Mouse (Mus musculus) heart, embryonic 12.5 days (tissue): ENCODE measurements around the gene Rap1gap2. TPM values are rescaled to one million over a fixed set of nuclear protein-coding genes. Genes with fewer than 3 reads are reported as not detected.
A peak's percentile ranks its signal among the peaks of the same experiment; 100 is the strongest.

Experiments
- ATAC-seq: fragments of 200-750 bp; cut with Nextera tagmentation; 2 replicates; pipeline ENCODE4 v1.8.0; 2017; ENCODE audit warnings: moderate TSS enrichment, moderate library complexity; ENCODE audit not compliant: insufficient number of reproducible peaks, low FRiP score
- H3K27ac ChIP-seq: fragments of 300-500 bp; sonication (generic); 2 replicates; pipeline ENCODE4 v1.5.1; 2016; ENCODE audit warnings: mild to moderate bottlenecking, moderate library complexity; ENCODE audit not compliant: poor library complexity, severe bottlenecking
- H3K27me3 ChIP-seq: fragments of 300-500 bp; sonication (generic); replicated peaks from 2 replicates; pipeline ENCODE4 v1.6.1; 2016; ENCODE audit warnings: mild to moderate bottlenecking, moderate library complexity
- H3K36me3 ChIP-seq: fragments of 300-500 bp; sonication (generic); 2 replicates; pipeline ENCODE4 v1.6.1; 2016; ENCODE audit warnings: mild to moderate bottlenecking, moderate library complexity
- H3K4me1 ChIP-seq: fragments of 300-500 bp; sonication (generic); replicated peaks from 2 replicates; pipeline ENCODE4 v1.6.1; 2016; ENCODE audit warnings: mild to moderate bottlenecking
- H3K4me2 ChIP-seq: fragments of 300-500 bp; sonication (generic); 2 replicates; pipeline ENCODE4 v1.6.1; 2016; ENCODE audit warnings: mild to moderate bottlenecking, moderate library complexity
- H3K4me3 ChIP-seq: fragments of 300-500 bp; sonication (generic); 2 replicates; pipeline ENCODE4 v1.5.1; 2016; ENCODE audit warnings: mild to moderate bottlenecking
- H3K9ac ChIP-seq: fragments of 300-500 bp; sonication (generic); 2 replicates; pipeline ENCODE4 v1.6.1; 2016; ENCODE audit warnings: mild to moderate bottlenecking, moderate library complexity
- H3K9me3 ChIP-seq: fragments of 300-500 bp; sonication (generic); replicated peaks from 2 replicates; pipeline ENCODE4 v1.6.1; 2016; ENCODE audit warnings: mild to moderate bottlenecking, moderate library complexity
- WGBS: fragments of 180-500 bp; shearing (Covaris S2); methylation state at CpG from one replicate; pipeline ENCODE4 v1.1.7; 2016; 5-methylcytosine and 5-hydroxymethylcytosine counted together
- polyA plus RNA-seq: library from polyadenylated mRNA; unstranded; fragments of >200 nt; fragmentation: Nextera tagmentation; extraction: Ambion mirVana; gene quantifications from 2 replicates; pipeline ENCODE4 v1.2.1, GENCODE M21; 2016

The Rap1gap2 gene
- polyA plus RNA-seq, 1 experiment from 2014 or later, result 9.3 TPM

DNA sequence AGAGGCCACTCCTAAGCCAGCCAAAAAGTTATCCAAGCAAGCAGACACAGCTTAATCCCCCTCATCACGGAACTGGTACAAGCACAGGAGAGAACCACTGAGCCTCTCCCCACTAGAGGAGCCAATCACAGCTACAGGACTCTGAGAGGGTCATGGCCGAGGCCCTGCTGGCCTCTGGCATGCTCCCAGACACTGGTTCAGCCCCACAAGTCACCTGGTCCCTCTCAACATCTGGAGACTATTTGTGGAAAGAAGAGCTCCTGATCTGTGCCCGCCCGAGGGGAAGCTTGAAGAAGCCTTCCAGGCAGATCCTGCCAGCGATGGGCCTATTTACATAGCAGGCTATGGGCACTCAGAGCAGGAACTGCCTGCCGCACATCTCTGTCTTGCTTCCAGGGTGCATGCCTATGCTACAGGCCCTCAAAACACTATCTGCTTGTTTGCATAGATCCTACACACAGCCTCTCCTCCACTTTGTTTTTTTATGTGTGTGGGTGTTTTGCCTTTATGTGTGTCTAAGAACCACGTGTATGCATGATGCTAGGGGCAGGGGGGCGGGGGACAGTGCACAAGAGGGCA is 111.1 kb downstream of the Rap1gap2 start:
- 0 out of 2 replicates have a peak, but pooled peaks have one; percentile 22 for ATAC-seq
- H3K4me3 ChIP-seq, result no peak overlapping the region
- no peaks in the 10 kb centered on the region for H3K36me3 ChIP-seq
- WGBS, result 43% methylated on average over 8 of the region's 8 CpGs
- H3K9me3 ChIP-seq, result no peaks in the 10 kb centered on the region
- 0 out of 2 replicates have a peak overlapping the region, but pooled peaks have one; percentile 5 for H3K9ac ChIP-seq
- no peak overlapping the region; the same call in 1 of the 2 replicates for H3K27ac ChIP-seq
- H3K27me3 ChIP-seq, result no peaks in the 10 kb centered on the region
- peaks cover 31% of the 10 kb centered on the region for H3K4me1 ChIP-seq
- H3K4me2 ChIP-seq, result no peak overlapping the region

DNA sequence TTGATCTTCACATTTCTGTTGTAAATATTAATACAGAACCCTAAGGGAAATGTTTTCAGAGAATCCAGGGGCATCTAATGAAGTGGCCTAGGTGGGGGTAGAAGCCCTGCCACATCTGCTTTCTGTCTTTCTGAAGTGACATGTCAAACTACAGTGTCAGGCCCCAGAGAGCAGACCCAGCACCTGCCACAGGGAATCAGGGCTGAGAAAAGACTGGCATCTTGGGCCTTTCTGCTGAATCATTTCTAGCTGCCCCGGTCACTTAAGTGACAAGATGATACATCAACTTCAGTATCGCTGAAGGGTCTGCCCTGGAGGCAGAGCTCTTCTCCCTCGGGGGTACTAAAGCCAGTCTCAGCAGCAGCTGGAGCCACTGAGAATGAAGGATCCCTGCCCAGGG is 111.7 kb downstream of the Rap1gap2 start:
- H3K27ac ChIP-seq, result no peak overlapping the region; the same call in 1 of the 2 replicates
- H3K36me3 ChIP-seq, result no peaks in the 10 kb centered on the region
- WGBS, result 38% methylated on average over 3 of the region's 3 CpGs
- H3K27me3 ChIP-seq, result no peaks in the 10 kb centered on the region
- peaks cover 36% of the 10 kb centered on the region for H3K4me1 ChIP-seq
- H3K9ac ChIP-seq, result no peak overlapping the region
- H3K9me3 ChIP-seq, result no peaks in the 10 kb centered on the region
- H3K4me2 ChIP-seq, result no peak overlapping the region
- no peak overlapping the region for H3K4me3 ChIP-seq
- ATAC-seq, result 0 out of 2 replicates have a peak, but pooled peaks have one; percentile 2

DNA sequence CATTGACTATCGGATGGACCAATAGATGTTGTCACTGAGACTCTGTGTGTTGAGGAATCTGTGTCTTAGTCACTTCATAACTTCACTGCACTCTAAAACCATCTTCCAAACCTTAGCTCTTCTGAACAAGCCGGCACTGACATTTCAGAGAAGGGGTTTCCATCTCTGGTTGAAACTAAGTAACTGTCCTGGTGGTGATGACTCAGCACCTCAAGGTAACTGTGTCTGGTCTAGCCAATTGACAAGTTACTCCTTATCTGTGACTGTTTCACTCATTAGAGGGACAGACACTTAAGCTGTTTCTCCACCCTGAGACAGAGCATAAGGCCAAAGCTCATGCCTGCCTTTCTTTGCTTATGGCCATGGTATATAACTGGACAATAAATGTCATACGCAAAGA is 114.1 kb downstream of the Rap1gap2 start:
- H3K4me1 ChIP-seq, result peaks cover 51% of the 10 kb centered on the region
- H3K4me2 ChIP-seq, result no peak overlapping the region
- H3K9ac ChIP-seq, result no peak overlapping the region
- H3K27ac ChIP-seq, result no peak overlapping the region
- no peaks in the 10 kb centered on the region for H3K9me3 ChIP-seq
- 85% methylated on average over 3 of the region's 3 CpGs for WGBS
- no peak for ATAC-seq
- no peak overlapping the region for H3K4me3 ChIP-seq
- H3K27me3 ChIP-seq, result no peaks in the 10 kb centered on the region
- no peaks in the 10 kb centered on the region for H3K36me3 ChIP-seq

DNA sequence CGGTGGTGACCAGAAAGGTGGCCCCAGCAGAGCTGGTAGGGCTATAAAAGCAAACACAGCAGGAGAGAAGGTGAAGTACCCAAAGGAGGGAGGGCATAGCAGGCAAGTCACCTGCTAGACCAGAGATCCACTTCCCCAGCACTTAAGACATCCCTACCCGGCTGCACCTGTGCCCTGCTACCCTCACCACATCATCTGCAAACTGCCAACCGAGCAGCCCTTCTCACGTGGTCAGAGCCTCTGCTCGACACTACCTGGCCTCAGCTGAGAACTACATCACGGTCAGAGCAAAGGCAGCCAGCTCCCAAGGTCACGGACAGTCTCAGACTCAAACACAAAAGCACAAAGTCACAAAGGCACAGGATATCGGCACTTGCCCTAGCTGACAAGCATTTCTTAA is 116.8 kb downstream of the Rap1gap2 start:
- WGBS, result 45% methylated on average over 8 of the region's 8 CpGs
- Histone ChIP-seq H3K9me3 (no peaks in the 10 kb centered on the region), H3K27ac (no peak overlapping the region), H3K27me3 (no peaks in the 10 kb centered on the region), H3K9ac (no peak overlapping the region), H3K4me2 (peak overlapping the region; percentile 24), H3K4me1 (peaks cover 32% of the 10 kb centered on the region), H3K4me3 (no peak overlapping the region), H3K36me3 (no peaks in the 10 kb centered on the region)
- no peak for ATAC-seq

DNA sequence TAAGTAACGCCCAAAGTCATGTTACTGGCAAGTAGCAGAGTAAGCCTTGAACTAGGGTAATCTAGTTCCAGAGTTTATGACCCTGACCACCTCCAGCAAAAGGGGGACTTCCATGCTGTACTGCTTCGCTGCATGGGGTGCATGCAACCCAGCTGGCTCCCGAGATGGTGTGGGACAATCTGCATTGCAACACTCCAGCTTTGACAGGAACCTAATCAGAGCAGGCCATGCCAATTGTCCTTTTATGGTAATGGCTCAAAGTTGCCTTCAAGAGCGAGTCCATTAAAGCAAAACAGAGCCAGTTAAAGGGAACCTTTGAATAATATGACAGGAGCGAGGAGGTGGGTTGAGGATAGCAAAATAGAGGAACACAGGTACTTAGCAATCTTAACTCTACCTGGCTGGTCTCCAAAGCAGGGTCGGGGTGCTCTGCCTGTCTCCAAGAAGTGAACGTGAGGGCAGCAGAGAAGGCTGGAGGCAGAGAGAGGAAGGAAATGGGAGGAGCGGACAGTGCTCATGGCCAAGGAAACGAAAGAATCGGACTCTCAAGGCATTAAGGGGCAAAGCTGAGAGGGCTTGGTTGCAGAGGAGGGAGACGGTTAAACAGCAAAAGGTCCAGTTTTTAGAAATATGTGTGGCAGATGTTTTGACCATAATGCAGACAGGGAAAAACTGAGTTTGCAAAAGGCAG is 117.4 kb downstream of the Rap1gap2 start:
- Histone ChIP-seq H3K9me3 (no peaks in the 10 kb centered on the region), H3K27ac (no peak overlapping the region), H3K4me3 (no peak overlapping the region), H3K4me2 (peak overlapping the region; percentile 24), H3K36me3 (no peaks in the 10 kb centered on the region), H3K9ac (no peak overlapping the region), H3K27me3 (no peaks in the 10 kb centered on the region), H3K4me1 (peaks cover 35% of the 10 kb centered on the region)
- WGBS, result 47% methylated on average over 11 of the region's 11 CpGs
- ATAC-seq, result no peak

DNA sequence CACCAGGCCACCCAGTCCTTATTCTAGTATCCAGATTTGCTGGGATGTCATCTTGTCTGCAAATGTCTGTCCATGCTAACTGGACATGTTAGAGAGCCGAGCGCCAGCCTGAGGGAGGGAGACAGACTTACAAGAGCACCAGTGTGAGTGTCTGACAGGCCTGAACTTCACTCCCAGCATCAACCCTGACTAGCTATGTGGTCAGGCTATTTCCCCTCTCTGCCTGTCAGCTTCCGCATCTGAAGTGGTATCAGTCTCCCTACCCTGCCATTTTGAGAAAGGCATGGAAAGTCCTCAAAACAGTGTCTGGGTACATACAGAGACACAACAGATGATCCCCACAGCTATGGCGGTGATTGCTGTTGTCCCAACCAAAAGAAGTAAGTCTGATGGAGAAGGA is 119.6 kb downstream of the Rap1gap2 start:
- H3K4me1 ChIP-seq, result peaks cover 44% of the 10 kb centered on the region
- H3K36me3 ChIP-seq, result no peaks in the 10 kb centered on the region
- no peak overlapping the region for H3K27ac ChIP-seq
- no peaks in the 10 kb centered on the region for H3K9me3 ChIP-seq
- no peaks in the 10 kb centered on the region for H3K27me3 ChIP-seq
- no peak for ATAC-seq
- WGBS, result 86% methylated on average over 4 of the region's 4 CpGs
- H3K9ac ChIP-seq, result no peak overlapping the region
- no peak overlapping the region for H3K4me3 ChIP-seq
- H3K4me2 ChIP-seq, result no peak overlapping the region

DNA sequence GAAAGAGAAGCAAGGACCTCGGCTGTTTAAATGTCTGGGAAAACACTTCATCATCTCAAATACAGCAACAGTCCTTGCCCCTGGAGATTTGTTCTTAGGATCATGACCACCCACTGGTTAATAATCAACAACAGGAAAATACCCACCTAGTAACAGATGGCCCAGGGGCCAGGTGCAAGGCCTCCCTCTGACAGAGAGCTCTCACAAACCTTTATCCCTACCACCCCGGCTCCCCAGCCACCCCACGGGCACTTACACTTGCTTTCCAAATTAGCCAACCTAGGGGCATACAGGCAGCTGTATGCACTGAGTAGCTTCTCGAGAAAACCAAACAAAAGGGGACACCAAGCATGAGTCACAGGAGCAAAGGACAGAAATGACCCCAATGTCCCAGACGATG is 121.5 kb downstream of the Rap1gap2 start:
- no peak for ATAC-seq
- Histone ChIP-seq H3K4me3 (no peak overlapping the region), H3K36me3 (no peaks in the 10 kb centered on the region), H3K4me1 (peaks cover 40% of the 10 kb centered on the region), H3K9ac (no peak overlapping the region), H3K27me3 (no peaks in the 10 kb centered on the region), H3K27ac (no peak overlapping the region), H3K4me2 (no peak overlapping the region), H3K9me3 (no peaks in the 10 kb centered on the region)
- WGBS, result 74% methylated on average over 5 of the region's 5 CpGs

DNA sequence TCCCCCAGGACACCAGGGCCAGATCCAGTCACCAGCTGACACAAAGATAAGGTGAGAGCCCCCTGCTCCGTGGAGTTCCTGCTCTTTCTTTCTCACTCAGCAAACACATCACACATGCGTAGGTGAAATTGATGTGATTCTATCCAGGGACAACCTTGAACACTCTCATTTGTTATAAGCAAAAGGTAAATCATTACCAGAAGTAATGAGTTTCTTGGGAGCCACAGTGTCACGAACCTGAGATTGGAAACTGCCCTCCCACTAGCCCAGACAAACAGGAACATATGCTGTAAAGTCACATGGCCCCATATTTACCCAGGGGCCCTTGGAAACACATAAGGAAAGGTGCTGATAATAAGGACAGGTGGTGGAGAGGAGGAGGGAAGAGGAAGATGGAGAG is 122.8 kb downstream of the Rap1gap2 start:
- 0 out of 2 replicates have a peak overlapping the region, but pooled peaks have one; percentile 6 for H3K4me2 ChIP-seq
- H3K27ac ChIP-seq, result 0 out of 2 replicates have a peak overlapping the region, but pooled peaks have one; percentile 10
- H3K4me3 ChIP-seq, result no peak overlapping the region
- no peaks in the 10 kb centered on the region for H3K27me3 ChIP-seq
- whole genome bisulfite sequencing, result 25% methylated on average over 3 of the region's 3 CpGs
- no peak for ATAC-seq
- H3K36me3 ChIP-seq, result no peaks in the 10 kb centered on the region
- H3K4me1 ChIP-seq, result peaks cover 27% of the 10 kb centered on the region
- no peaks in the 10 kb centered on the region for H3K9me3 ChIP-seq
- no peak overlapping the region for H3K9ac ChIP-seq

DNA sequence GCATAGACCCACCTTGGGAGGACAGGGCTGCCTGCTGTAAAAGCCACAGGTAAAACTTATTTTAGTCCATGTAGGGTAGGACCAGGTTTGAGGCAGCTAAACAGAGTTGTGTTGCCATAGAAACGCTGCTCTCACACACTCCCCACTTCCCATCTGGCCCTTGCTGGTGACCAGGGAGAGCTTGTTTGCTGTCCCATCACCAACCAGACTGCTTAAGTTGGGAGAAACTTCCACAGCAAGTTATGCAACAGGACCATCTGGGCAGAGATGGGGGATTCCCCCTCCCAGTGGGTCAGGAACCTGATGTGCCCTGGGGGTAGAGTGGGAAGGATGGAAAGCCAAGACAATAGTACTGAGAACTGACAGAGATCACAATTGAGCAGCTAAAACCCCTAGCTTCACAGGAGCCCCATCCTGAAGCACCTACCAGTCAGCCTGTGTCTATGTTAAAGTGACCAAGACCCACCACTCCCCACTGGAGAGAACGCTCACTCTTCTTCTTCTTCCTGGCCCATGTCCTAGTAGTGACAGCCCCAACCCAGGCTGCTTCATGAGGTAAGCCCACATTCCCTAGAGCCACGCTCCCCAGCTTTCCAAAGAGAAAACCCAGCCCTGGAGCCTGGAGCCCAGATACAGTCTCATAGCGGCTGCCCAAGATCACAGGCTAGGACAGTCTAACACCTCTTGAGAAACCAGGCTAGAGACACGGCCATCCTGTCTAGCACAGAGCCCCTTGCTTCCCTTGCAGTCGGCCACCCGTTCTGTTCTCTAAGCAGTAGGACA is 125.1 kb downstream of the Rap1gap2 start:
- Histone ChIP-seq H3K4me1 (peaks cover 20% of the 10 kb centered on the region), H3K36me3 (no peaks in the 10 kb centered on the region), H3K27me3 (no peaks in the 10 kb centered on the region), H3K4me2 (no peak overlapping the region), H3K9ac (no peak overlapping the region), H3K9me3 (no peaks in the 10 kb centered on the region), H3K27ac (no peak overlapping the region), H3K4me3 (no peak overlapping the region)
- WGBS, result 81% methylated on average over 7 of the region's 7 CpGs
- no peak for ATAC-seq

DNA sequence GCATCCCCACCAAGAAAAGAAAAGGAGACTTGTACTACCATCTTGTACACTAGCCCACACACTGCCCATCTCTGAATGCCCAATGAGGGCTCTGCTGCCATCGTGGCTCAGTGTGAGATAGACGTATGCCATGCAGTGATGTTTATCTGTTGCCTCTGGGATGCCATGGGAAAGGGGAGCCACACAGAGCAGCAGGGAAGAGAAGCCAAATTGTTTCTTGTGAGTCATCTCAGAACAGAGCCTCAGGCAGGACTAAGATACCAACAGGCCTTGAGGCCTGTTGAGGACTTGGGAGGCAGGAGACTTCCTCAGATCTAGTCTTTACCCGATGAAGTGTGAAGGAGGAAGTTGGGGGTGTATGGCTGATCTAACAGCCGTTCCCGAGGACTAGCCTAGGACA is 126.8 kb downstream of the Rap1gap2 start:
- Histone ChIP-seq H3K4me1 (peaks cover 30% of the 10 kb centered on the region), H3K9ac (no peak overlapping the region), H3K4me2 (no peak overlapping the region), H3K9me3 (no peaks in the 10 kb centered on the region), H3K36me3 (no peaks in the 10 kb centered on the region), H3K27ac (no peak overlapping the region), H3K27me3 (no peaks in the 10 kb centered on the region), H3K4me3 (no peak overlapping the region)
- 68% methylated on average over 5 of the region's 5 CpGs for WGBS
- ATAC-seq, result no peak

DNA sequence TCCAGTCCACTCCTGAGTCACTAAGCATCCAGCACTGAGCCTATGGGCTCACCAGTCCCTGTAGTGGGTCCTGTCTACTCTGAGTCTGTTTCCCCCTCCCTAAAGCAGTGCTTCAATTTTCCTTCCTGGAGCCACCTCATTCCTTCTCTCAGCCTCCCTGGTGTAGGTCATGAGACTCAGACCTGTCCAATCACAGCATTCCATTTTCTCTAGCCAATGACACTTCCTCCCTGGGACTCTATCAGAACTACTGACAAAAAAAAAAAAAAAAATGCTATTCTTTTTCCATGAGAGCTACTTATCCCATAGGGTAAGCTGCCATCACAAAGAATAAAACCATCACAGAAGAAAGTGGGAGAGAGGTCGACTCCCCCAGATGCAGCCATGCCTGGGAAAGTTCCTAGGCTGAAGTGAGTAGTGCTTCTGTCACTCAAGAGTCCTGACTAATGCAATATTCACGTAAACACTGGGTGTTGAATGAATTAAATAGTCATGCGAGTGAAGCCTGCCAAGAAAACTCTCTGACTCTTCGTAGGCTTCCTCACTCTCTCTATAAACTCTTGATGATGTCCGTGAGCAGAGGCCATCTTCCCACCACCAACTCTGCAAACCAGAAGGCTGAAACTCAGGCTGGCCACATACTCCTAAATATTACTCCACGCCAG is 127.4 kb downstream of the Rap1gap2 start:
- 71% methylated on average over 6 of the region's 6 CpGs for WGBS

More for the DNA sequence above, 127.4 kb downstream of the Rap1gap2 start:
- H3K9ac ChIP-seq, result no peak overlapping the region
- H3K9me3 ChIP-seq, result no peaks in the 10 kb centered on the region
- no peak overlapping the region for H3K27ac ChIP-seq
- no peak overlapping the region for H3K4me2 ChIP-seq
- ATAC-seq, result no peak
- H3K4me3 ChIP-seq, result no peak overlapping the region
- no peaks in the 10 kb centered on the region for H3K27me3 ChIP-seq
- no peaks in the 10 kb centered on the region for H3K36me3 ChIP-seq
- H3K4me1 ChIP-seq, result peaks cover 24% of the 10 kb centered on the region
